Mouse (Mus musculus) bone marrow, adult 2 months (tissue): ENCODE results near the gene Rxfp4. TPM values are rescaled to one million over a fixed set of nuclear protein-coding genes. Genes with fewer than 3 reads are reported as not detected.

Source experiments
- H3K27ac ChIP-seq: fragments of 200-500 bp; 2 replicates; pipeline ENCODE4 v1.5.1; 2012; ENCODE audit warnings: low read depth, mild to moderate bottlenecking, control low read depth, inconsistent platforms, low read length; ENCODE audit not compliant: control insufficient read depth, poor library complexity, insufficient read depth
- H3K4me1 ChIP-seq: fragments of 200-500 bp; 2 replicates; pipeline ENCODE4 v1.6.1; 2011; ENCODE audit warnings: low read length; ENCODE audit not compliant: control insufficient read depth, insufficient read depth
- H3K4me3 ChIP-seq: fragments of 200-500 bp; replicated peaks from 2 replicates; pipeline ENCODE3; 2011; ENCODE audit warnings: mild to moderate bottlenecking, low read depth, low read length, control low read depth; ENCODE audit not compliant: control insufficient read depth
- CTCF ChIP-seq: fragments of 200-500 bp; IDR thresholded peaks from 2 replicates; pipeline ENCODE4 v1.5.1; 2011; ENCODE audit warnings: low read length, control low read depth; ENCODE audit not compliant: control insufficient read depth, insufficient read depth
- POLR2A ChIP-seq: fragments of 200-500 bp; IDR thresholded peaks from 2 replicates; pipeline ENCODE4 v1.6.1; 2011; ENCODE audit warnings: low read depth, mild to moderate bottlenecking, control low read depth, low read length, borderline replicate concordance; ENCODE audit not compliant: control insufficient read depth
- WGBS: fragments of 180-500 bp; shearing (Covaris S2); methylation state at CpG from one replicate; pipeline ENCODE4 v1.1.7; 2018; 5-methylcytosine and 5-hydroxymethylcytosine counted together
- polyA plus RNA-seq: library from polyadenylated mRNA; stranded (reverse); fragments of >200 nt; gene quantifications from 2 replicates; pipeline ENCODE4 v1.2.4, GENCODE M21; 2011; ENCODE audit warnings: low replicate concordance; ENCODE audit not compliant: missing spikeins, insufficient read depth, insufficient read length

The Rxfp4 gene
- polyA plus RNA-seq, result not detected in 2 replicates

DNA sequence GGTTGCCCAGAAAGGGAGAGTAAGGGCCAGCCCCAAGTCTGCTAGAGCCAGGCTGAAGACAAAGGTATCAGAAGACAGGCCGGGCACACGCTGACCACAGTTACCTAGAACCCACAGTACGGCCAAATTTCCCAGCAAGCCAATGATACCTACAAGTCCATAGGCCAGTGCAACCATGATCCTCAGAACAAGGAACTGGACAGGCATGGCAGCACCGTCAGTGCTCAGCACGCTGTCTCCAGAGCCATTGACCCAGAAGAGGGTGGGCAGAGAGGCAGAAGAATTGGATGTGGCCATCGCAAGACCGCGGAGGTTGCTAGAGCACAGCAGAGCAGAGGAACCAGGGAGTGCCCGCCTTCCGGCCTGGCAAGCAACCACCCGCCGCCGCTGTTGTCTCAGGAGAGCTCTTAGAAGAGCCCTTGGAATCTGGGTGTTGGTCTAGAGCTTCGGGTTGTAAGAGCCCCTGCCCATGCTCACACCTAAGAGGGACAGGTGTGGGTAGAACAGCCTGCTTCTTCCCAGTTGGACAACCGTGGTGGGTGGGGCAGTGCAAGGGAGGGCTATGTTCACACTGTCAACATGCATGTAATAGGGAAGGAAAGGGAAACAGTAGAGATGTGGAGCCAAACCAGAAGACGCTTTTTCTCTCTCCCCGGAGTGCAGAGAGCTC is at the start of gene Rxfp4:
TSS of gene Rxfp4 (minus strand) at position 297 of the 670 bp plus-strand sequence.
- Histone ChIP-seq H3K4me3 (no peak within 1 kb of the TSS), H3K27ac (no peak within 1 kb of the TSS), H3K4me1 (no peaks in the 10 kb centered on the region)
- 72% methylated on average over 17 of the region's 17 CpGs for WGBS
- TF ChIP-seq POLR2A (no peak), CTCF (no peak)

GRCm38 (mm10) chr3:88701222-88701621 is 48.3 kb upstream of the Rxfp4 start:
- H3K4me3 ChIP-seq, result no peak overlapping the region
- no peaks in the 10 kb centered on the region for H3K4me1 ChIP-seq
- 94% methylated on average over 3 of the region's 3 CpGs for WGBS
- TF ChIP-seq CTCF (no peak), POLR2A (no peak)
- no peak overlapping the region for H3K27ac ChIP-seq

GRCm38 (mm10) chr3:88700247-88700646 is 47.3 kb upstream of the Rxfp4 start:
- 92% methylated on average over 3 of the region's 3 CpGs for WGBS
- TF ChIP-seq CTCF (no peak), POLR2A (no peak)
- Histone ChIP-seq H3K27ac (no peak overlapping the region), H3K4me3 (no peak overlapping the region), H3K4me1 (no peaks in the 10 kb centered on the region)

DNA sequence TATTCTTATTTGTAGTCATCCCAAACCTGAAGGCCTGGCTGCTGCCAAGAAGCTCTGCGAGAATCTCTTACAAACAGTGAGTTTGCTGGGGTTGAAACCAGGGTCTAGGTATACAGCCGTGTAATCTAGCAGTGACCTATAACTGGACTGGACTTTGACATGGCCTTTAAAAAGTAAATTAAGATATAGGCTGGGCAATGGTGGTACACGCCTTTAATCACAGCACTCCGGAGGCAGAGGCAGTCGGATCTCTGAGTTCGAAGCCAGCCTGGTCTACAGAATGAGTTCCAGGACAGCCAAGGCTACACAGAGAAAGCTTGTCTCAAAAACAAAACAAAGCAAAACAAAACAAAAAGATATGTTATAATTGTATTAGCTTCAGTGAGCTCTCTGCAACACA is 45.9 kb upstream of the Rxfp4 start:
- Histone ChIP-seq H3K27ac (no peak overlapping the region), H3K4me3 (no peak overlapping the region), H3K4me1 (no peaks in the 10 kb centered on the region)
- TF ChIP-seq POLR2A, result no peak
- no peak for TF ChIP-seq CTCF
- 90% methylated on average over 6 of the region's 6 CpGs for WGBS

- H3K4me3 ChIP-seq, result no peak overlapping the region
- no peak overlapping the region for H3K27ac ChIP-seq
- H3K4me1 ChIP-seq, result no peaks in the 10 kb centered on the region
- TF ChIP-seq CTCF (no peak), POLR2A (no peak)
- 86% methylated on average over 1 of the region's 1 CpGs for WGBS
These were observed 45.1 kb upstream of the Rxfp4 start for GRCm38 (mm10) chr3:88698051-88698450.

- H3K4me3 ChIP-seq, result no peak overlapping the region
- H3K27ac ChIP-seq, result no peak overlapping the region
- TF ChIP-seq CTCF, result no peak
- no peak for TF ChIP-seq POLR2A
- no peaks in the 10 kb centered on the region for H3K4me1 ChIP-seq
These were observed 42.6 kb upstream of the Rxfp4 start for GRCm38 (mm10) chr3:88695545-88695944.

DNA sequence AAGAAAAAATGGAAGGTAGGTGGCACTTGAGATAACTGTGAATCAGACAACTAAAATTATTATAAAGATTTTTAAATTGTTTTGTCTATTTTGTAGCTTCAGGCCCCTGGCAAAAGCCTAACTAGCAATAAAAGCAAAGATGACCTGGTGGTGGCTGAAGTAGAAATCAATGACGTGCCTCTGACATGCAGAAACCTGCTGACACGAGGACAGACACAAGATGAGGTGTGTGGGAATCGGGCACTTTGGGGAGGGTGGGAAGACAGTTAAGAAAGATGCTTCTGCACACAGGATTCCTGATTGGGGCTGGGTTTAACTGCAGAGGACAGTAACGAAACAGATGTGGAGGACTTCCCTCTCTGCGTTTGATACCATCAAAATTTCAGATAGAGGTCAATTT is 36.1 kb upstream of the Rxfp4 start:
- 81% methylated on average over 5 of the region's 5 CpGs for WGBS
- Histone ChIP-seq H3K4me3 (no peak overlapping the region), H3K27ac (no peak overlapping the region), H3K4me1 (peaks cover 2% of the 10 kb centered on the region; the same call in 1 of the 2 replicates)
- TF ChIP-seq CTCF, result no peak
- no peak for TF ChIP-seq POLR2A

DNA sequence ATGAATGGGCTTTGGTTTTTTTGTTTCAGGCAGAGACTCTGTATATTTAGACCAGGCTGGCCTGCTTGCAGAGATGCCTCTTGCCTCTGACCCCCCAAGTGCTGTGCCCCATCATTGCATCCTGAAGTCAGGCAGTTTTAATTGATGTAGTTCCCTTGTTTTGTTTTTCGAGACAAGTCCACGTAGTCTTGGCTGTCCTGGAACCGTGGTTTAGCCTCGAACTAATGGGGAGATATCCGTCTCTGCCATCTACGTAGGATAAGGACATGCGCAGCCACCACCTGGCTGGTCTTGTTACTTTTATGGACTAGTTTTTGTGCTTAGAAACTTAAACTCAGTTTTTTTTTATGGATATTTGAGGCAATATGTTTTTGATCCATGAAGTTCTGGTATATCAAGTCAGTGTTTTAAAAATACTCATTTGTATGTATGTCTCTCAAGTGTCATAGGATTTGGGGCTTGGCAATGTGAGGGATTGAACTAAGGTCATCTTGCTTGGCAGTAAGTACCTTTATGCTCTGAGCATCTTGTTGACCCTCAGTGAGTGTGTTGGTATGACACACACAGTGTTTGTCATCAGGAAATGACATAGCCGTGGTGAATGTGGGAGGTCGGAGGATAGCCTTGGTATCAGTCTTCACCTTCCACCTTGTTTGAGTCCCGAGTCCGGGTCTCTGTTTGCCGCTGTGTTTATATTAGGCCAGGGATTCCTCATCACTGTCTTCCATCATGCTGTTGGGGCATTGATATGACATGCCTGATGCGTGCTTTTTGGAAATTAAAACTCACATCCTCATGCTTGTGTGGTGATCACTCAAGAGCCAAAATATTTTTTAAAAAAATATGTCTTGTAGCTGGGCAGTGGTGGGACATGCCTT is 34.0 kb upstream of the Rxfp4 start:
- Histone ChIP-seq H3K4me3 (peak overlapping the region; percentile 77), H3K27ac (no peak overlapping the region), H3K4me1 (peaks cover 2% of the 10 kb centered on the region; the same call in 1 of the 2 replicates)
- TF ChIP-seq POLR2A (no peak), CTCF (no peak)
- WGBS, result 26% methylated on average over 13 of the region's 13 CpGs
